Mouse (Mus musculus): ENCODE data around the gene Srrt. TPM values are rescaled to one million over a fixed set of nuclear protein-coding genes. Genes with fewer than 3 reads are reported as not detected.
"Not testable (repeated sequence)": the region's sequence is repeated elsewhere in the genome, so short reads cannot be mapped to it uniquely, and the experiment has no call there.

Srrt gene
- polyA plus RNA-seq, 1 experiment from 2014 or later = 124 TPM

- H3K9me3 ChIP-seq (replicated peaks) = no peaks in the 10 kb centered on the region
- peaks cover 46% of the 10 kb centered on the region for H3K27me3 ChIP-seq
- H3K4me2 ChIP-seq (replicated peaks) = peak within 1 kb of the TSS; percentile 85
- H3K4me1 ChIP-seq = peaks cover 25% of the 10 kb centered on the region
- no peak within 1 kb of the TSS for H3K27ac ChIP-seq (replicated peaks)
- no peaks in the 10 kb centered on the region for H3K36me3 ChIP-seq
- H3K4me3 ChIP-seq (replicated peaks) = peak within 1 kb of the TSS; percentile 43
- ATAC-seq (ENCODE audit: insufficient number of reproducible peaks, low FRiP score, low TSS enrichment, low read depth) = peak; percentile 10; the same call in 1 of the 2 replicates
- 1% methylated on average over 39 of the region's 40 CpGs for WGBS
- peak within 1 kb of the TSS; percentile 2 for H3K9ac ChIP-seq
Measured at GRCm38 (mm10) chr5:137287032-137287952, 20.2 kb downstream of the Srrt start, which contains the start of gene Ache. Ache (plus strand) TSS chr5:137287519.

- under 1% methylated on average over 16 of the region's 16 CpGs for WGBS
- peaks cover 41% of the 10 kb centered on the region for H3K27me3 ChIP-seq
- peak overlapping the region; percentile 85 for H3K4me2 ChIP-seq (replicated peaks)
- H3K27ac ChIP-seq (replicated peaks) = no peak overlapping the region
- peaks cover 25% of the 10 kb centered on the region for H3K4me1 ChIP-seq
- H3K9ac ChIP-seq = no peak overlapping the region
- peak; percentile 69 for ATAC-seq (ENCODE audit: insufficient number of reproducible peaks, low FRiP score, low TSS enrichment, low read depth)
- no peaks in the 10 kb centered on the region for H3K36me3 ChIP-seq
- peak overlapping the region; percentile 43 for H3K4me3 ChIP-seq (replicated peaks)
- no peaks in the 10 kb centered on the region for H3K9me3 ChIP-seq (replicated peaks)
Measured at GRCm38 (mm10) chr5:137286655-137287031, 20.8 kb downstream of the Srrt start.

GRCm38 (mm10) chr5:137285986-137286385 lies 21.5 kb downstream of the Srrt start:
- no peak for ATAC-seq (ENCODE audit: insufficient number of reproducible peaks, low FRiP score, low TSS enrichment, low read depth)
- no peak overlapping the region for H3K4me2 ChIP-seq (replicated peaks)
- no peak overlapping the region for H3K4me3 ChIP-seq (replicated peaks)
- H3K9me3 ChIP-seq (replicated peaks) = no peaks in the 10 kb centered on the region
- WGBS = 40% methylated on average over 7 of the region's 7 CpGs
- peaks cover 36% of the 10 kb centered on the region for H3K27me3 ChIP-seq
- no peaks in the 10 kb centered on the region for H3K36me3 ChIP-seq
- no peak overlapping the region for H3K9ac ChIP-seq
- no peak overlapping the region for H3K27ac ChIP-seq (replicated peaks)
- H3K4me1 ChIP-seq = peaks cover 25% of the 10 kb centered on the region

GRCm38 (mm10) chr5:137285045-137285444 lies 22.4 kb downstream of the Srrt start:
- 62% methylated on average over 5 of the region's 5 CpGs for WGBS
- Histone ChIP-seq H3K36me3 (no peaks in the 10 kb centered on the region), H3K4me1 (peaks cover 25% of the 10 kb centered on the region), H3K4me2 (replicated peaks) (no peak overlapping the region), H3K27ac (replicated peaks) (no peak overlapping the region), H3K4me3 (replicated peaks) (no peak overlapping the region), H3K9ac (no peak overlapping the region), H3K27me3 (peaks cover 27% of the 10 kb centered on the region), H3K9me3 (replicated peaks) (no peaks in the 10 kb centered on the region)
- no peak for ATAC-seq (ENCODE audit: insufficient number of reproducible peaks, low FRiP score, low TSS enrichment, low read depth)

GRCm38 (mm10) chr5:137284411-137284810 lies 23.1 kb downstream of the Srrt start:
- not testable (repeated sequence) for ATAC-seq (ENCODE audit: insufficient number of reproducible peaks, low FRiP score, low TSS enrichment, low read depth); H3K4me2 ChIP-seq (replicated peaks); H3K36me3 ChIP-seq; H3K9me3 ChIP-seq (replicated peaks); H3K27ac ChIP-seq (replicated peaks); H3K4me3 ChIP-seq (replicated peaks); H3K9ac ChIP-seq
- peaks cover 20% of the 10 kb centered on the region for H3K27me3 ChIP-seq
- peaks cover 24% of the 10 kb centered on the region for H3K4me1 ChIP-seq
- 87% methylated on average over 5 of the region's 6 CpGs for WGBS

GRCm38 (mm10) chr5:137277360-137278342 lies 29.8 kb downstream of the Srrt start:
- 44% methylated on average over 18 of the region's 18 CpGs for WGBS
- no peak overlapping the region for H3K27ac ChIP-seq (replicated peaks)
- H3K9me3 ChIP-seq (replicated peaks) = no peaks in the 10 kb centered on the region
- ATAC-seq (ENCODE audit: insufficient number of reproducible peaks, low FRiP score, low TSS enrichment, low read depth) = peak; percentile 57; the same call in 1 of the 2 replicates
- H3K4me2 ChIP-seq (replicated peaks) = no peak overlapping the region
- H3K36me3 ChIP-seq = no peaks in the 10 kb centered on the region
- H3K27me3 ChIP-seq = no peaks in the 10 kb centered on the region
- no peak overlapping the region for H3K4me3 ChIP-seq (replicated peaks)
- H3K4me1 ChIP-seq = no peaks in the 10 kb centered on the region
- no peak overlapping the region for H3K9ac ChIP-seq

GRCm38 (mm10) chr5:137268131-137268910 lies 39.2 kb downstream of the Srrt start:
- WGBS = 29% methylated on average over 15 of the region's 18 CpGs
- H3K27ac ChIP-seq (replicated peaks) = no peak overlapping the region
- H3K4me1 ChIP-seq = no peaks in the 10 kb centered on the region
- H3K27me3 ChIP-seq = no peaks in the 10 kb centered on the region; the same call in 1 of the 2 replicates
- H3K4me3 ChIP-seq (replicated peaks) = no peak overlapping the region
- ATAC-seq (ENCODE audit: insufficient number of reproducible peaks, low FRiP score, low TSS enrichment, low read depth) = 0 out of 2 replicates have a peak, but pooled peaks have one; percentile 19
- H3K9ac ChIP-seq = no peak overlapping the region
- H3K4me2 ChIP-seq (replicated peaks) = 0 out of 2 replicates have a peak overlapping the region, but pooled peaks have one; percentile 19
- H3K36me3 ChIP-seq = no peaks in the 10 kb centered on the region
- no peaks in the 10 kb centered on the region for H3K9me3 ChIP-seq (replicated peaks)

GRCm38 (mm10) chr5:137264787-137265186 lies 42.7 kb downstream of the Srrt start:
- no peak for ATAC-seq (ENCODE audit: insufficient number of reproducible peaks, low FRiP score, low TSS enrichment, low read depth)
- H3K36me3 ChIP-seq = no peaks in the 10 kb centered on the region
- H3K9me3 ChIP-seq (replicated peaks) = no peaks in the 10 kb centered on the region
- WGBS = 88% methylated on average over 11 of the region's 11 CpGs
- no peaks in the 10 kb centered on the region for H3K4me1 ChIP-seq
- H3K27me3 ChIP-seq = no peaks in the 10 kb centered on the region; the same call in 1 of the 2 replicates
- no peak overlapping the region for H3K4me2 ChIP-seq (replicated peaks)
- no peak overlapping the region for H3K27ac ChIP-seq (replicated peaks)
- H3K9ac ChIP-seq = no peak overlapping the region
- no peak overlapping the region for H3K4me3 ChIP-seq (replicated peaks)

- no peak for ATAC-seq (ENCODE audit: insufficient number of reproducible peaks, low FRiP score, low TSS enrichment, low read depth)
- Histone ChIP-seq H3K4me3 (replicated peaks) (no peak overlapping the region), H3K36me3 (no peaks in the 10 kb centered on the region), H3K4me2 (replicated peaks) (no peak overlapping the region), H3K9ac (no peak overlapping the region), H3K27ac (replicated peaks) (no peak overlapping the region), H3K9me3 (replicated peaks) (no peaks in the 10 kb centered on the region), H3K4me1 (no peaks in the 10 kb centered on the region), H3K27me3 (no peaks in the 10 kb centered on the region; the same call in 1 of the 2 replicates)
- WGBS = 83% methylated on average over 14 of the region's 14 CpGs
Measured at GRCm38 (mm10) chr5:137263897-137264720, 43.4 kb downstream of the Srrt start.
